Mouse (Mus musculus) liver (tissue): ENCODE results near the gene Traf7.

Experiments
- DNase-seq: peaks from one replicate; pipeline ENCODE4 v3.0.0-alpha.2; 2020; ENCODE audit warnings: mixed read lengths

Gene Traf7

GRCm38 (mm10) chr17:24527723-24528559, at the start of gene Traf7:
Gene Traf7, minus strand, starts transcription at chr17:24527938.
- peak; percentile 92 for DNase-seq

GRCm38 (mm10) chr17:24573811-24574210, 46.1 kb upstream of the Traf7 start:
- no peak for DNase-seq

GRCm38 (mm10) chr17:24572651-24573245, 45.0 kb upstream of the Traf7 start:
- DNase-seq, result no peak

- no peak for DNase-seq
Measured at GRCm38 (mm10) chr17:24569837-24570236, 42.1 kb upstream of the Traf7 start.

- peak; percentile 52 for DNase-seq
Measured at GRCm38 (mm10) chr17:24567034-24567779, 39.5 kb upstream of the Traf7 start.

GRCm38 (mm10) chr17:24565792-24566191, 38.1 kb upstream of the Traf7 start:
- DNase-seq, result no peak

- no peak for DNase-seq
Measured at GRCm38 (mm10) chr17:24565092-24565491, 37.4 kb upstream of the Traf7 start.

GRCm38 (mm10) chr17:24564422-24564821, 36.7 kb upstream of the Traf7 start:
- DNase-seq, result no peak

GRCm38 (mm10) chr17:24563638-24564037, 35.9 kb upstream of the Traf7 start:
- no peak for DNase-seq

GRCm38 (mm10) chr17:24561592-24561991, 33.9 kb upstream of the Traf7 start:
- DNase-seq, result no peak

- DNase-seq, result no peak
Measured at GRCm38 (mm10) chr17:24560301-24561028, 32.7 kb upstream of the Traf7 start.

- no peak for DNase-seq
Measured at GRCm38 (mm10) chr17:24559146-24559545, 31.4 kb upstream of the Traf7 start.

- DNase-seq, result no peak
Measured at GRCm38 (mm10) chr17:24558600-24559099, 30.9 kb upstream of the Traf7 start.

GRCm38 (mm10) chr17:24557091-24557490, 29.4 kb upstream of the Traf7 start:
- DNase-seq, result no peak

GRCm38 (mm10) chr17:24551050-24551444, 23.3 kb upstream of the Traf7 start:
- DNase-seq, result no peak

GRCm38 (mm10) chr17:24550416-24551049, 22.8 kb upstream of the Traf7 start:
- peak; percentile 83 for DNase-seq

- peak; percentile 100 for DNase-seq
Measured at GRCm38 (mm10) chr17:24549618-24550415, 22.1 kb upstream of the Traf7 start, which contains the start of gene Pkd1. Gene Pkd1, plus strand, starts transcription at chr17:24549834.

- DNase-seq, result peak; percentile 76
Measured at GRCm38 (mm10) chr17:24548921-24549617, 21.3 kb upstream of the Traf7 start.

GRCm38 (mm10) chr17:24548435-24548834, 20.7 kb upstream of the Traf7 start:
- DNase-seq, result no peak

GRCm38 (mm10) chr17:24546234-24546633, 18.5 kb upstream of the Traf7 start:
- no peak for DNase-seq

GRCm38 (mm10) chr17:24545247-24545646, 17.5 kb upstream of the Traf7 start:
- no peak for DNase-seq
